Mouse (Mus musculus) neural tube, embryonic 10.5 days (tissue): ENCODE measurements around the gene Diaph3.
A peak's percentile ranks its signal among the peaks of the same experiment; 100 is the strongest.

ENCODE experiments used
- DNase-seq: peaks from one replicate; pipeline ENCODE4 v3.0.0-alpha.2; 2017; ENCODE audit warnings: low spot score; ENCODE audit errors: extremely low spot score

Diaph3 gene

DNA sequence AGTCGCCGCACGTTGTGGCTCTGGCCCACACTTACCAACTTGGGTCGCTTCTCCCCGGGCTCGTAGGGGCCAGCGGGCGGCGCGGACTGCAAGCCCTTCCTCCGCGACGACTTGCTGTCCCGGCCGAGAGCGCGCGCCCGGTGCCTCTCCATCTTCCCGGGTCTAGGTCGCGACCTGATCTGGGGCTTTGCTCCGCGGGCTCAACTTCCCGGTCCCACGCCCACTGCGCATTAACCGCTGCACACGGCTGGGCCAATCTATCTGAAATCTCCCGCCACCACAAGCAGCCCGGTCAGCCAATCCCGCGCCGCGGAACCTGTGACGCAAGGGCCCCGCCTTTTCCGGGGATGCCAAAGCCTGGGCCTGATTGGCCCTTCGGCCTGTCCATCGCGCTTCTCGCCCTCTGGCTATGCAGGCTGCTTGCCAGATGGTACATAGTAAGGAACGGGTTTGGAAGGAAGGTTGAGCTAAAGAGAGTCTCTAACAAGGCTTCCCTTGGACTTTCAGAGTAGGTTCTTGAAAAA, at the start of gene Diaph3:
Gene Diaph3, minus strand, starts transcription at position 273 of the 524 bp plus-strand sequence.
- peak; percentile 99 for DNase-seq

DNA sequence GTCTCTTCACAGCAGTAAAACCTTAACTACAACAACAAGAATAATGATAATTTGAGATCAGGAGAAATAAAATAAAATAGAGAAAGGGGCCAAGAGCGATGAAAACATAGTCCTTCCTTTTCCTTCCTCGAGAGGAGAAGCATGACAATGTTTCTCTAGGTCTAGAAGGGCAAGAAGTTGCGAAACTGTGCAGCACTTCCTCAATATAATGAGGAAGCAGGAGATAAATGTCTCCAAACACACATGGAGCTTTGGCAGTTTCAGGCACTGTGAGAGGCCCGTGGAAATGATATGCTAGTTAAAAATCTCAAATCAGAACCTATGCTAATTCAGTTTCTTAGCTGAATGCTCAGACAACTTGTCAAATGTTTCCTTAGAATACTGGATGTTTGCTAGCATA, 49.6 kb upstream of the Diaph3 start:
- DNase-seq, result no peak

DNA sequence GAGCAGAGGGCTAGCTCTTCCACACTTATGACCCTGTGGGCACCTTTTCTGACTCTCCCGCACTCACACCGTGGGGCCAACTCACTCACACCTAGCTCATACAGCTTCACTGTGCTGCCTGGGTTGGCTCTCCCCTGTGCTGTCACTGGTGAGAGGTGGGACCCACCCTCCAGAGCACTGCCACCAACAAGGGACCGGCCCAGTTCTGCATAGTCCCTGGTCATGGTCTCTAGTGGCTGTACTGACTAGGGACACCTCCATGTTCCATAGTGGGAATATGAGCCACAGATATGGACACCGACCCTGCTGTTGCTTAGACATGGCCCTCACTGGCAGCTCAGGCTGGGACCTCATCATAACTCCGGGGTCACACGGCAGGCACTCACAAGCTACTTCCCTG, 30.5 kb upstream of the Diaph3 start:
- no peak for DNase-seq

DNA sequence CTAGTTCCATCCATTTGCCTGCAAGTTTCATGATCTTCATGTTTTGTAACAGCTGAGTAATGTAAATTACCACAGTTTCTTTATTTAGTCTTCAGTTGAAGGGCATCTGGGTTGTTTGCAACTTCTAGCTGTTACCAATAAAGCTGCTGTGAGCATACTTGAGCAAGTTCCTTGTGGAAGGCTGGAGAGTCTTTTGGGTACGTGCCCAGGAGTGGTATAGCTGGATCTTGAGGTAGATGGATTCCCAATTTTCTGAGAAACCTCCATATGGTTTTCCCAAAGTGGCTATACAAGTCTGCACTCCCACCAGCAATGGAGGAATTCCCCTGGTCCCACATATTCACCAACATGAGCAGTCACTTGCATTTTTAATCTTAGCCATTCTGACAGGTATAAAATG, 28.1 kb upstream of the Diaph3 start:
- no peak for DNase-seq

DNA sequence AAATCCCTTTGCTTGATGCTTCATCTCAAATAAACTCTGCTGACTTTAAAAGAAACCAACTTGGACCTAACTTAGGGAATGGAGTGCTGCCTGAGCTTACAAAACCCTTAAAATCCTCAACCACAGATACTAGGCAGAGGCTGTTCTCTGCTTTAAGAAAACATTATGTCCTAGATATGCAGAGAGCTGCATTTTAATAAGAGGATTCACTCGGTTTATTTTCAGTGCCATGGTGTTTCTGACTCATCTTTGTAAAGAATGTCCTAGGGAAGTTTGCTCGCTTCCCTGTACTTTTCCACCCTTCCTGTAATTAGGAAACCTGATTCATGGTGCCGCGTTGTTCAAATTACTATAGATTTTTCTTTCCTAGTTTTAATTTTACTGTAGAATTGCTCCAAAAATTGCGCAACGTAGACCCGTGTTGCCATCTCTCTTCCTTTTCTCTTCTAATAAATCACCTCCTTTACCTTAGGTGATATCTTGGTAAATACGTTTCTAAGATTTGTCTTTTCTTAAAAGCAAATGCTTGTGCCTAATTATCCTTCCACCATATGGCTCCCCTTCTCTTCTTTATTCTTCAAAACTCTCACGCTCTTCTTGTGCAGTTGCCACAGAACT, 14.7 kb upstream of the Diaph3 start:
- DNase-seq, result no peak

- DNase-seq, result no peak
These were observed 8.6 kb upstream of the Diaph3 start for GRCm38 (mm10) chr14:87149684-87150083.

GRCm38 (mm10) chr14:87146704-87147103, 5.7 kb upstream of the Diaph3 start:
- DNase-seq, result no peak

DNA sequence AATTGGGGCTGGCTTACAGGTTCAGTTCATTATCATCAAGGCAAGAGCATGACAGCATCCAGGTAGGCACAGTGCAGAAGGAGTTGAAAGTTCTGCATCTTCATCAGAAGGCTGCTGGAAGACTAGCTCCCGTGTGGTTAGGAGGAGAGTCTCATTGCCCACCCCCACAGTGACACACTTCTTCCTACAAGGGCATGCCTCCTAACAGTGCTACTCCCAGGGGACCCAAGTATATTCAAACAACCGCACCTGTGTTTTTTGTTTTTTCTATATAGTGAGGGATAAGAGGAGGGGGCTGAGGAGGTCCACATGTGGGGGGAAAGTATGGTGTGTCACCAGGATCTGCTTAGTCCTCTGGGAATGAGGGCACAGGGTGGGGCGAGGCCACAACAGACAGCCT, 4.3 kb upstream of the Diaph3 start:
- no peak for DNase-seq

GRCm38 (mm10) chr14:87141777-87142176, 742 bp upstream of the Diaph3 start:
- no peak for DNase-seq

DNA sequence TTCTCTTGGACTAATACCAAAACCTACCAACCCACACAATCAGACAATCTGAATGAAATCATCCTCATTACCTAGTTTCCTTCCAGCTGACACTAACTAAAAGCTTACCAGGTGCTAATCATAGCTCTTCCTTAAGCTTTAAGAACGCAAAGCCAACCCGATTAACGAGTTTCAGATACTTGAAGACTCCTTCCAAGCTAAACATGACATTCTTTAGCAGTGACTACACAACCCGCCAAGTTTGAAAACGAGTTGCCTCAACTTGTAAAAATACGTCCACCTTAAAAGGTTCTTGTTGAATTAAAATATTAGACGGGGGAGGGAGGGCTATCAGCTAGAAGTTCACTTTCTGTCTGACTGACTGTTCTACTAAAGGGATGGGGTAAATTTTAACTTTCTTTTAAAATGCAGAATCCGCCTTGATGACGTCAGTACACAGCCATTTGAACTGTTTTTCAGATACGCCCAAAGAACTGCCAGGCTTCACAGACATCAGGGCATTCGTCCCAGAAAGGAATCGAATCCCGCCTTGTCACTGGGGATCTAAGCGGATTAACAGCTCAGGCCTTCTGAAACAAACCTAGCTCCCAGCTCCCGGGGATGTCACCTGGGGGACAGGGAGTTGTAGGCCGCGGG, 590 bp downstream of the Diaph3 start:
- no peak for DNase-seq

GRCm38 (mm10) chr14:87126076-87126639, 14.9 kb downstream of the Diaph3 start:
- DNase-seq, result no peak

DNA sequence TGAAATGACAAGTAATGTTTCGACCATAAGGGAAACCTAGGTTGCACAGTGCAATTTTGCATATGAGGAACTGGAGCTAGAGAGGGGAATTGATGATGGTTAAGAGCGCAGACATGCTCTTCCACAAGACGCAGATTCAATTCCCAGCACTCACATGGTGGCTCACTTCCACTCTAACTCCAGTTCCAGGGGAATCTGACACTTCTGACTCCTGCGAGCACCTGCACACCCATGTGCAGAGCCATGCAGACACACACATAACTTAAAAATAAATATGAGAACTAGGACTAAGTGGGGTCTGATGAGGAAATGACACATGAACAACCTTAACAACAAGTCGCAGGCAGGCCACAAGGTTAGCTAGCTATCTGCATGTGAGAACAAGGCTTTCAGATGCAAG, 15.5 kb downstream of the Diaph3 start:
- no peak for DNase-seq

DNA sequence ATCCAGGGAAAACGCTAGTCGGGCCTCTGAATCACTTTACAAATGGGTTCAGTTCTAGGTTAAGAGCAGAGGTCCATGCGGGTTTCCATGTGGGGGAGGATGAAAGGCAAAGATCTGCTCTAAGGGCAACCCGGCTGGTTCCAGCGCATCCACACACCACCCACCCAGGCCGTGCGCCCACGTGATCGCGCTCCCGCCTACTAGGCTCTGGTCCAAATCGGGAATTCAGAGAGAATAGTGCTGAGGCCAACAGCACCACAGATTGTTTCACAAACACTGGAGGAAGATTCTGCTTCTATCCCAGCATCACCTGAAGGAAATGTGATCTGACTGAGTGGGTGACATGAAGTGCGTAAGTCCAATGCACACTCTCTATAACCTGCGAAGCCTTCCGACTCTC, 17.9 kb downstream of the Diaph3 start:
- no peak for DNase-seq

DNA sequence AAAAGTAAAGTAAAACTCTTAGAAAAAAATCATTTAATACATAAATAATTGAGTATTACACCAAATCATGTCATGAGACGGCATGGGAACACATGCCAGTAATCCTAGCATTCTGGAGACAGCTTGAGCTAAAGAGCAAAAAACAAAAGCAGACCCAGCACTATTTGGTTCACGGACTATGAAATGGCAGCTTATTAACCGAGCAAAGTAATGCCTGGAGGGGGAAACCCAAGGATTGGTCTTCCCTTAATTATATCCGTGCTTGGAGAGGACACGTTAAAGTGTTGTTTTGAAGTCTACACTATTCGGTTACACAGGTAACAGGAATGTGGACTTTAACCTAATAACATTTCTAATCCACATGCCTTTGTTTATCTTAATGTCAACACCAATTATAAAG, 19.2 kb downstream of the Diaph3 start:
- no peak for DNase-seq

GRCm38 (mm10) chr14:87110634-87111033, 30.4 kb downstream of the Diaph3 start:
- DNase-seq, result no peak

DNA sequence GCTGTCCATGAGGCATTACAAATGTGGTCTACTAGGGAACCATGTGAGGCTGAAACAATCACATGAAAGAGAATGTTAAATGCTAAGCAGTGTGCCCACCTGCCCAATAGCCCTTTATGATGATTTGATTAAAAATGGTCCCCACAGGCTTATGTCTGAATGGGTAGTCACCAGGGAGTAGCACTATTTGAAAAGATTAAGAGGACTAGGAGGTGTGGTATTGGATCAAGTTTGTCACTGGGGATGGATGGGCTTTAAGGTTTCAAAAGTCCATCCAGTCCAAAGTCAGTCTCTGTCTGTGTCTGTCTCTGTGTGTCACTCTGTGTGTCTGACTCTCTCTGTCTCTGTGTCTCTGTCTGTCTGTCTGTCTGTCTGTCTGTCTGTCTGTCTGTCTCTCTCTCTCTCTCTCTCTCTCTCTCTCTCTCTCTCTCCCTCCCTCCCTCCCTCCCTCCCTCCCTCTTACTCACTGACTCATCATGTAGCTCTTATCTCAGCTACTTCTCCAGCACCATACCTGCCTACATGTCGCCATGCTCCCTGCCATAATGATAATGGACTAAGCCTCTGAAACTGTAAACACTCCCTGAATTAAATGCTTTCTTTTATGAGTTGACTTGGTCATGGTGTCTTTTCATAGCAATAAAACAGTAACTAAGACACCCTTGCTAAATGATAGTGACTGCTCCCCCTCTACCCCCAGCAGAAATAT, 41.5 kb downstream of the Diaph3 start:
- DNase-seq, result no peak

DNA sequence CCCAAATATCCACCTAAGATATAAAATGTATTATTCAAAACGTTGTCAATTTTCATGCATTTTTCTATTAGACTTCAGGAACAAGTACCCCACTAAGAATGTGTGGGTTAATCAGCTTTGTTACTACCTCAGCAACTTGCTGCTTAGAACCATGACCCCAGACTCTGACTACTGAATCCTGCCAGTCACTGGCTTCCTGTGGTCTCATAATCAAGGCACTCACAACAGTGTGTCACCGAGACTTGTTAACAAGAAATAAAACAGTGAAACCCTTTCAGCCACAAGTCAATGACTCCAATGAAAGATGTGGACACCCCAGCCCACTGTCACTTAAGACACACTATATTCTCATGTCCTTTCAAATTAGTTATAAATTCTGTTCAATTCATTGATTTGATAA, 42.9 kb downstream of the Diaph3 start:
- DNase-seq, result no peak

- no peak for DNase-seq
These were observed 49.5 kb downstream of the Diaph3 start for GRCm38 (mm10) chr14:87091522-87091921.

DNA sequence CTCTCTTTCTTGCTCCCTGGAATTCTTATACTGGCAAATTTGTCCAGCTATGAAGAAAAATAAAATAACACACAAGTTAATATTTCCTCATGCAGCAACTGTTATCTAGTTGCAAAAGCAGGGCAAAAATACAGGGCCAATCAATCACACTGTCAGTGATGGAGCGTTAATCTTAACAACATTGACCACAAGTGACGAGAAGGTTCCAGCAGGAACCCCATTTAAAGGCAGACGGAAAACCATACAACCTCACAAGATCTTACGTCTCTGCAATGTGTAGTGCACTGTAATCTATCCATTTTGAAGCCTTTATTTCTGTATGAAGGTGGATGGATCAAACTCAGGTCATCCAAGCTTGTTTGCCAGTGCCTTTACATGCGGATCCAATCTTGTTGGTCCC, 49.9 kb downstream of the Diaph3 start:
- DNase-seq, result no peak

DNA sequence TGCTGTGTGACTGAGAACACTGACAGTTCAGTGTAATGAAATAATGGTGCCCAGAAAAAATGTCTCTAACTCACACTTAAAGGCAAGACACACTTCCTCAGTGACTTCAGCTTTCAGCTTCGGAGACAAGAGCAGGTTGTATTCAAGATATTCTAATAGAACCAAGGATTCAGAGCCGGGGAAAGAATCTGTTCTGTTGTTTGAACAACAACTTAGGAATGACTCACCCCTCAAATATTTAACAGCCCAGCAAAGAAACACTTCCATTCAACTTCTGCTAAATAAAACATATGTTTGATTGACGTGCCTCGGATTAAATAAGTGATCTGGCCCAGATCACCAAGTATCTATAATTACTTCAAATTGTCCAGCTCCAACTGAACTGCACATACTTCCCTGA, 52.1 kb downstream of the Diaph3 start:
- no peak for DNase-seq

DNA sequence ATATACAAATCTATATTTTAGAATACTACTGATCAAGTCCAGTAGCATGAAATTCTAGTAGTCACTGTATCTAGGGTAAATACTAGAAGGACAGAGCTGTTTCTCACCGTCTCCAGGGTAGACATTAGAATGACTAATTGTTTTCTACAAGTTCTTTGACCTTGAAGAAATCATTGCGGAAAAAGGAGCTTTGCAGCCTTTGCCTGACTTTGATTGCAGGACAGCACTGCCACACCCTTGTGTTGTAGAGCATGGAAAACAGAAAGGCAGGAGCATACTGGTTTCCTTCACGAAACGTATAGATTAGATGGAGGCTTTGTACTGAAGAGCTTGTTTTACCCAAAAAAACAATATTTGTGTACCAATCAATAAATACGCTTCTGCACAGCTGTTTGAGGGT, 52.6 kb downstream of the Diaph3 start:
- DNase-seq, result no peak

DNA sequence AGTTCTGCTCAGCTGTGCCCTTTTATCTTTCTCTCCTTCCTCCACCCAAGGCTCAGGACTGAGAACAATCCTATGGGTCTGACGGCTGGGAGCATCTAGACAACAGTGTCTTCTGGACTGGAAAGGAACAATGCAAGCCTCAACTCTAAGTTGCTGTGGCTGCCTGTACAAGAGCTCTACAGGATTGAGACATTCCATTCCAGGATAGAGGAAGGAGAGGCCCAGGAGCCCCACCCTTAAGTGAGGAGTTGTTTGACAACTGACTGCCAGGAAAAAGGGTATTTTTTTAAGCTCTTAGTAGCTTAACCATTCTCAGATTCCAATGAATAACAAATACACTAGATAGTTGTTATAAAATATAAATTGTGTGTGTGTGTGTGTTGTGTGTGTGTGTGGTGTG, 53.0 kb downstream of the Diaph3 start:
- DNase-seq, result no peak
